Mouse (Mus musculus) brain, embryonic 18.5 days (tissue): ENCODE measurements around the gene Rbm17.

Experiments used
- DNase-seq: peaks from one replicate; pipeline ENCODE4 v3.0.0-alpha.2; 2012; ENCODE audit warnings: low read depth, low spot score

The Rbm17 gene

GRCm38 (mm10) chr2:11596690-11597089 lies 7.3 kb downstream of the Rbm17 start:
- no peak for DNase-seq

DNA sequence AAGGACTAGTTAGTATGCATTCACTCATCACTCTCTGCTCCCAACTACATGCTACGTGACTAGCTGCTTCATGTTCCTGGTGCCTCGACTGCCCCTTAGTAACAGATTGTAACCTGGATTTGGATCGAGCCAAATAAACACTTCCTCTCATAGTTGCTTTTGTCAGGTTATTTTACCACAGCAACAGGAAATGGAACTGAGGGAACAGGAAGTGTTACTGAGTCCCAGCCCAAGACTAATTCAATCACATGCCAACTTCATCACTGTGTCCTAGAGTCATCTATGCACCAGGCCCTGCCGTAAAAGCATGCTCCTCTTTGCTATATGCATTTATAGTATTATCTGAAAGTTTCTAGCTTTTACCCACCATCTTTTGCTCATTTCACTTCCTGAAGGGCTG lies 16.0 kb downstream of the Rbm17 start:
- DNase-seq = no peak

DNA sequence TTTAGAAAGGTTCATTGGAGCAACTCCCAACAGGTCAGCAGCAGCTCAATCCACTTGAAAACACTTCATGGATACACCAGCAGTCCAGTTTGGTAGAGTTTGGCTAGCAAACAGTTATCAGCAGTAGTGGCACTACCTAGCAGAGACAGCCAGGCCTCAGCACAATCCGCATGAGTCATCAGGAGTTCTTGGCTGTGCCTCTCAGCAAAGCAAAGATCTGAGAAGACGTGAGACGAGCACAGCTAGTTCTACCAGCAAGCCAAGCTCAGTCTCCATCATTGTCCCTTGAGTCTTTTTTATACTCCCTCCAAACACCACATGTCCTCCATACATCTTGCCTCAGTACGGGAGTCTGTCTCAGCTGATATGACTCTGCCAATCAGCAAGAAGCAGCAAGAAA lies 24.6 kb downstream of the Rbm17 start:
- DNase-seq = no peak

DNA sequence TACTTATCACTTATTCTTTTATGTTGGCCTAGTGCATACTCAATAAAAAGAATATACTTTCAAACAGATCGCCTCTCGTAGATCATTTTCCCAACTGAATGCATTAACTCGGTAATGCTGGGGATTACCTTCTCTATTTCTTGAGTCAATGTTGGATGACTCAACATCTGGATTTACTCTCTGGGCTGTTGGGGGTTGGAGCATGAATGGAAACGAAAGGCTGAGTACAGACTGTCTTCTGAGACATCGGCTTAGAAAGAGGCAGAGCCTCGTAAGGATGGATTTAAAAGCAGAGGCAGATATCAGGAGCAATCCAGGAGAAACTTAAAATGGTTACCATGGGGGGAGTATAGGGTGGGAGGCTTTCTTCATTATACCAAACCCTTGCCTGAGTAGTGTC lies 25.8 kb downstream of the Rbm17 start:
- DNase-seq = no peak

DNA sequence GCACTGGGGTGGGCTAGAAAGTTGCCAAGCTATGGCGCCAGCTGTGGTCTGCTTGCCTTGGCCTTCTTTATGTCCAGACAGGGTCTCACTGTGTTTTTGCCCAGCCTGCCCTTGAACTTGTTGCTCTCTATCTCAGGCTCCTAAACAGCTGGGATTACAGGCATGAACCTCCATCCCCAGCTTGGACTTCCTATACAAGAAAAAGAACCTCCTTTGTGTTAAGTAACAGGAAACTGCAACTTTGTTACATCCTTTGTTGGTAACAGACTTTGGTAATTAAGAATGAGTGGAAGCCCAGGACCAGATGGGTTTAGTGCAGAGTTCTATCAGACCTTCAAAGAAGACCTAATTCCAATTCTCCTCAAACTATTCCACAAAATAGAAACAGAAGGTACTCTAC lies 30.3 kb downstream of the Rbm17 start:
- no peak for DNase-seq

- no peak for DNase-seq
These were observed 32.9 kb downstream of the Rbm17 start for GRCm38 (mm10) chr2:11571004-11571535.

DNA sequence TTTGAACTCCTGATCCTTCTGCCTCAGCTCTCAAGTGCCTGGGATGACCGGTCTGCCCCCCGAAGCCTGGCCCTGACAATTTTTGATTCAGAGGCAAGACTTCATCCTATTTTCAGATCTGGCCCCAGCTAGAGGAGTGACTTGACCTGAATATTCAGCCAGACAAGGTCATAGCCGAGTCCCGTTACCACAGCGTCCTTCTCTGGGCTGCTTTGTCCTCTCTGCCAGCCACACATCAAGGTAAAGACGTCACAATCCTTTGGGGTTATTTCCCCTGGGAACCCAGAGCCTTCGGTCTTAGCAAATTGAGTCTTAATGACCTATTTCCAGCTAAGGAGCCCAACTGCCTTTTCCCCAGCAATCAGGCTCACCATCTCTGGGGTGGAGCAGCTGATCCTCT lies 35.5 kb downstream of the Rbm17 start:
- no peak for DNase-seq

DNA sequence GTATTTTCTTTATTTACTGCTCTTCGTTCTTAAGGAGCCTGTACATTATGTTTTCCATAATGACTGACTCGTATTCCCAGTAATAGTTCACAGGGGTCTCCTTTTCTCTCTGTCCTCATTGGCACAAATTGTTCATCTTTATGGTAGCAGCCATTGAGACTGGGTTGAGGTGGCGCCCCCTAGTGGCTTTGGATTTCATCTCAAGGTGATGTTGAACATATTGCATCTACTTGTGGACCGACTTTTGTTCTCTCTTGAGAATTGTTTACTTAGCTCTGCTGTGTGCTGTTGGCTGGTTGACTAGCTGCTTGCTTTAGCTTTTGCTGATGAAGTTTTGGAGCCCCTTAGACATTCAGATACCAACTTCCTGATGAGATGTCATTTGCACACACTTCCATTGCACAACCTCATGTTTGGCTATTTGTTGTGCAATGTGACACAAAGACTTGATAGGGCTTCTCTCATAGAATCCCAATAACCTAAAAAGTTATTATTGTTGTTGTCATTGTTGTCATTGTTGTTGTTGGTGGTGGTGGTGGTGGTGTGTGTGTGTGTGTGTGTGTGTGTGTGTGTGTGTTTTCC lies 36.1 kb downstream of the Rbm17 start:
- no peak for DNase-seq

DNA sequence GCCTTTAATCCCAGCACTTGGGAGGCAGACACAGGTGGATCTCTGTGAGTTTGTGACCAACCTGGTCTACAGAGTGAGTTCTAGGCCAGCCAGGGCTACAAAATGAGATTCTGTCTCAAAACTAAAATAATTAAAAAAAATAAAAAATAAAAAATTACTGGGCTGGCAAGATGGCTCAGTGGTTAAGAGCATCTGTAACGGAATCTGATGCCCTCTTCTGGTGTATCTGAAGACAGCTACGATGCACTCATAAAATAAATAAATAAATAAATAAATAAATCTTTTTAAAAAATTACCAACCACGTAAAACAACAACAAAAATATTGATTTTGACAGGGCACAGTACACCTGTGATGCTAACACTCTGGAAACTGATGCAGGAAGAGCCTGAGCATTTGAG lies 37.1 kb downstream of the Rbm17 start:
- no peak for DNase-seq

DNA sequence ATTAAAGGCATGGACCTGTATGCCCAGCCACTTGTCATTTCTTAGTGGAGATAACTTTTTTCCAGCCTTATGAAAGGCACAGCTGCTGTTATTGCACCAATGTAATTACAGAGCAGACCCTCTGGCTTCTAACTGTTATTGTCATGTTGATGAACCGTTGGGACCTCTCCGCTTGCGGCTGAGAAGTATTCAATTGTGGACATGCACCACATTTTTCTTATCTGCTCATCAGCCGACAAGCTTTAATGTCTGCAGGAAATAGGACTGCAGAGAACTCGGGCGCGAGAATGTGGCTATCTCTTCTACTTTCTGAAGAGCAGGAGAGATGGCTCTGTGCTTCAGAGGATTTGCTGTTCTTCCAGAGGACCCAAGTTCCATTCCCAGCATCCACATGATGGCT lies 37.7 kb downstream of the Rbm17 start:
- DNase-seq = no peak

DNA sequence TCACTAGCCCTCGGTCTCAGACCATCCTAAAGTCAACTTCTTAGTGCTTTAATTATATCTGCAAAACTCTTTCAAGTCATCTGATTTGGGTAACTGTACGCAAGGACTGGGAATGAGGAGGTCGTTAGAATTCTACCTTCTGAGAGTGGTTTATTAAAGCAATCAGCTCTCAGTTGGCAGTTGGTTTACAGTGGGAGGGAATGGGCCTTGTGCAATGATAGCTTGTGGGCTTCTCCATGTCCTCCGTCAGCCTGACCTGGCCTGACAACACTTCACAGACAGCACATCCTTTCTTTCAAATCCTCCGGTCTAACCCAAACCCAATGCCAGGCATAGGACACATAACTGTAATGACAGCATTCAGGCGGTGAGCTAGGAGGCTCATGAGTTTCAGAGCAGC lies 39.2 kb downstream of the Rbm17 start:
- DNase-seq = no peak

DNA sequence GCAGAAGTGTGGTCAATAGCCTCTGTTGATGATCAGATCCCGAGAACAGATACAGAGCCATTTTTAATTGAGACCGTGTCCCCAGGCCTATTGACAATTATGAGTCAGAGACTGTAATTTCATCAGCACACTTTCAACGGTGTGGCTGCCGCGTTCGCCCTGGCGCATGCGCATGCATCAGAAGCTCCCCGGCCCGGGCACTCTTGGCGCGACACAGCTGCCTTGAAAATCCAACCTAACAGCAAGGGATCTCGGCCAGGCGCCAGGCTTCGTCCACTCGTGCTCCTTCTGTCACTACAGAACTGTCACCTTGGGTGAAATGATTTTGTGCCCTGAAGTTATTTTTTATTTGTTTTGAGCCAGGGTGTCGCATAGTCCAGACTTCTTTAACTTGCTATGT lies 40.7 kb downstream of the Rbm17 start:
- DNase-seq = no peak

- DNase-seq = no peak
These were observed 45.3 kb downstream of the Rbm17 start for GRCm38 (mm10) chr2:11558654-11559053.

GRCm38 (mm10) chr2:11557244-11557643 lies 46.7 kb downstream of the Rbm17 start:
- no peak for DNase-seq

- DNase-seq = no peak
These were observed 48.6 kb downstream of the Rbm17 start for GRCm38 (mm10) chr2:11555316-11555715.

DNA sequence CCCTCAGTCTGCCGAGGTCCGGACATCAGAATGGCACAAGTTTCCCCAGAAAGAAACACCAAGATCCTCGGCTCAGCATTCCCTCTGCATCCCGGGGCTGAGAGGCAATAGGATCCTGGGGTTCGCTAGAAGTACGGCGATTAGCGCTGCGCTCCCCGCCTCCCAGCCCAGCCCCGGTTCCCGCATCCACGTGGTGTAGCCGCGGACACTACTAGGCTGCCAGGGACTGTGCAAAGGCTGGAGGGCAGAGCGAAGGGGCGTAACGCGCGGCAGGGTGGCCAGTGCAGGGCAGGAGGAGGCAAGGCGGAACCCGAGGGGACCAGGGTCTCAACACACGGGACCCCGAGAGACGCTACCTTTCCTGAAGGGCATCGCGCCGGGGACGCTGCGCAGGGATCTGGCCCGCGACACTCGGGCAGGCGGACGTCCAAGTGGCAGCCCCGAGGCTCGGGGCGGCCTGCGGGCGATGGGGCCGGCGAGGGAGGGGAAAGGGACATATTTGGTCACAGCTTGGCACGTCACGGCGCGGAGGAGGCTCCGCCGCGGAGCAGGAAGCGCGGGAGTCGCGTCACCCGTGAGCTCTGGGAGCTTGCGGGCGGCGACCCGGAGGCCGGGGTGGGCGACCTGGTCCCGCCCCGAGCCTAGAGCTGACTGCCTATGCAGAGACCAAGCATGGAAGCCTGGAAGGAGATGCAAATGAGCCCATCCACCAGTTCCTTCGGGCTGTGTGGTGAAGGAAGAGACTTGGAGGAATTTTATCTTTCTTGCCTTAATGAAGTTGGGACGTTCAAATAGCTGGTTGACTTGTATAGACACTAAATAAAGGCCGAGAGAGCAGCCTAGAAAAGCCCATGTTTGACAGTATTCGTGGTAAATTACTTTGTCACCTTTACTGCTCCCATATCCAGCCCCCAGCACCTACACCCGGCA lies 50.2 kb downstream of the Rbm17 start, which contains the start of gene Pfkfb3:
TSS of gene Pfkfb3 (minus strand) at position 607 of the 930 bp plus-strand sequence.
- no peak for DNase-seq

DNA sequence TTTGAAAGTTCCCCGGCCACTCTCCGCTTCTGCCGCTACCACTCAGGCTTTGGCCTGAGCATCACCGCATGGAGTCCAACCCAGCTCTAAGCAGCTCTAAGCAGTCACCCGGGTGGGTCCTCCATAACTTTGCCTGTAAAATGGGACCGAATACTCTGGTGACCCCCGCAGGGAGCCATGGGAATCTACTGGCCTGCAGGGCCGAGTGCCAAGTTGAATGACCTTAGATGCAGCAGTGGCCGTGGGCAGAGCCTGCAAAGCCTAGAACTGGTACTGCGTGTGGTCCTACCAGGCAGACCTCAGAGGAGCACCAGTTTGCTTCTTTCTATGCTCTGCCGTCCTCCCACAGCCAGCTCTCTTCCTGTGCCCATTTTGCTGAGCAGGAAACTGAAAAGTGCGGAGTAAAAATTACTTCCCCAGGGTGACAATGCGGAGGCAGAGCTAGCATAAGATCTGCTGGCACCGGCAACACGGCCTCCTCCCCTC lies 50.9 kb downstream of the Rbm17 start:
- no peak for DNase-seq

GRCm38 (mm10) chr2:11552297-11552821 lies 51.6 kb downstream of the Rbm17 start:
- no peak for DNase-seq

DNA sequence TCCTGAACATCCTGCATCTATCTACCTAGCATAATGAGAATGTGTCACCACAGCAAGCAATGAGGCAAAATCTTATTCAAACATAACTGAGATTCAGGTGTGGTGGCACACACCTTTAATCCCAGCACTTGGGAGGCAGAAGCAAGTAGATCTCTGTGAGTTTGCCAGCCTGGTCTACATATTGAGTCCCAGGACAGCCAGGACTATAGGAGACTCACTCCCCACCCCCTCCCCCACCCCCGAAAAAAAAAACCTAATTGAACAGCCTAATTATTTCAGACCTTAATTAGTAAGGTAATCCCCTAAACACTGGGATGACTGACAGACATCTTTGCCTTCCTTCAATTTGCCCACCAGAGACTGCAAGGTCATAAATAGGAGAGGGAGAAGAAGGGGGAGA lies 52.2 kb downstream of the Rbm17 start:
- DNase-seq = no peak

GRCm38 (mm10) chr2:11548508-11548907 lies 55.4 kb downstream of the Rbm17 start:
- DNase-seq = no peak

DNA sequence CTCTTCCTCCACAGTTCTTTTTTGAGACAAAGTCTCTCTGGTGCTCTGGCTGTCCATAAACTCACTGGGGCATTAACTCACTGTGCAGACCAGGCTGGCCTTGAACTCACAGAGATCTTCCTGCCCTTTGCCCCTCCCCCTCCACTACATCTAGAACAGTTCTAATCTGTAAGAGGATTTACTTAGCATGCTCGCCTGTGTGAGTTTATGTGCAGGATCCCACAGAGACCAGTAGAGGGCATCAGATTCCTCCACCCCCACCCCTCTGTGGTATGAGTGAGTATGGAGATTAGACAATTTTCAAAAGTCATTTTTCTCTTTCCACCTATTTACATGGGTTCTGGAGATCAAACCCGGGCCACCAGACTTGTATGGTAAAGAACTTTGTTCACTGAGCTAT lies 56.3 kb downstream of the Rbm17 start:
- DNase-seq = no peak

GRCm38 (mm10) chr2:11546091-11546490 lies 57.9 kb downstream of the Rbm17 start:
- no peak for DNase-seq

GRCm38 (mm10) chr2:11545380-11545779 lies 58.6 kb downstream of the Rbm17 start:
- no peak for DNase-seq
